Mouse (Mus musculus): ENCODE measurements around the gene Cyb5b.

DNA sequence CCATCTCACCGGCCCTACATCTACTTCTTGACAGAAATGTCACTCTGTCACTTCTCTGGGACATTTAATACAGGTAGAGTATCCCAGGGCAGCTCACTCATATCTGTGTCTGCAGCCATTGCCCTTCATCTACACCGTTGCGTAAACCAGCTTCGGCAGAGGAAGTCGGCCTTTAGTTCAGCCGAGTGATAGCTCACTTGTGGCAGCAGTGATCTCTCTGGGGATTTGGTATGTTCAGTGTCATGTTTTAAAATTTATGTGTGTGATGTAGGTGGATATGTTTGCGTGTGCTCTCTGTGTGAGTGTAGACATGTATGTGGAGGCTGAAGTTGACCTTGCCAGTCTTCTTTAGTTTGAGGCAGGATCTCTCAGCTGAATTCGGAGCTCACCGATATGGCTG lies 15.3 kb downstream of the Cyb5b start:
- TF ChIP-seq CTCF (IDR thresholded peaks at IDR 0.05; ENCODE audit: insufficient read depth, low read depth, low read length) (no peak), POLR2A (IDR thresholded peaks at IDR 0.05; ENCODE audit: insufficient read depth, low read depth, low read length) (no peak)

All from olfactory bulb, adult 2 months (tissue).